ENCODE assay signal across 8 mouse cellular contexts in genomic region chr9:85842351-85843011, GRCm38 (mm10). TPM values are rescaled to one million over a fixed set of nuclear protein-coding genes. Genes with fewer than 3 reads are reported as not detected.
DNase-seq lines count a peak whose midpoint lies in the region; ATAC-seq lines count a peak whose summit lies in the region.

Tpbg (plus strand) TSS chr9:85842380.

- peak within 1 kb of the TSS; percentile 56 for H3K4me3 ChIP-seq in hindbrain, embryonic 15.5 days
- H3K4me3 ChIP-seq in limb, embryonic 12.5 days (replicated peaks) = peak within 1 kb of the TSS; percentile 76
- H3K4me3 ChIP-seq in midbrain, embryonic 12.5 days = peak within 1 kb of the TSS; percentile 75

- H3K4me2 ChIP-seq in hindbrain, embryonic 15.5 days = peak within 1 kb of the TSS; percentile 90
- H3K4me2 ChIP-seq in limb, embryonic 12.5 days = peak within 1 kb of the TSS; percentile 93
- H3K4me2 ChIP-seq in midbrain, embryonic 12.5 days (replicated peaks) = peak within 1 kb of the TSS; percentile 95

- no peaks in the 10 kb centered on the region for H3K36me3 ChIP-seq in hindbrain, embryonic 15.5 days
- peaks cover 10% of the 10 kb centered on the region for H3K36me3 ChIP-seq in limb, embryonic 12.5 days
- H3K36me3 ChIP-seq in midbrain, embryonic 12.5 days = peaks cover 6% of the 10 kb centered on the region; the same call in 1 of the 2 replicates

- H3K27ac ChIP-seq in hindbrain, embryonic 15.5 days (replicated peaks) = peak within 1 kb of the TSS; percentile 86
- H3K27ac ChIP-seq in limb, embryonic 12.5 days = peak within 1 kb of the TSS; percentile 92
- H3K27ac ChIP-seq in midbrain, embryonic 12.5 days (replicated peaks) = peak within 1 kb of the TSS; percentile 80

- ATAC-seq in hindbrain, embryonic 15.5 days (ENCODE audit: low FRiP score, low read depth) = peak; percentile 82
- ATAC-seq in limb, embryonic 12.5 days (ENCODE audit: insufficient number of reproducible peaks, insufficient read depth, low FRiP score, low TSS enrichment, low read depth) = peak; percentile 92
- peak; percentile 86 for ATAC-seq in midbrain, embryonic 12.5 days (ENCODE audit: low FRiP score, low read depth)

- no peaks in the 10 kb centered on the region for H3K9me3 ChIP-seq in hindbrain, embryonic 15.5 days
- H3K9me3 ChIP-seq in limb, embryonic 12.5 days = no peaks in the 10 kb centered on the region
- H3K9me3 ChIP-seq in midbrain, embryonic 12.5 days = no peaks in the 10 kb centered on the region

- peak; percentile 20 for DNase-seq in cerebellum, adult 11 months
- no peak for DNase-seq in cerebellum, adult 8-10 months
- peak; percentile 22 to 41 for DNase-seq in cerebellum, adult 18-20 months
- DNase-seq in frontal cortex, postnatal 10 days (ENCODE audit: low spot score in 2 of 2) = peak; percentile 18 to 48
- peak; percentile 70 for DNase-seq in urinary bladder, adult 2 months (ENCODE audit: low spot score)

- H3K27me3 ChIP-seq in hindbrain, embryonic 15.5 days = peaks cover 7% of the 10 kb centered on the region; the same call in 1 of the 2 replicates
- peaks cover 9% of the 10 kb centered on the region for H3K27me3 ChIP-seq in limb, embryonic 12.5 days
- peaks cover 13% of the 10 kb centered on the region for H3K27me3 ChIP-seq in midbrain, embryonic 12.5 days

- under 1% methylated on average over 39 of the region's 39 CpGs for WGBS in hindbrain, embryonic 15.5 days
- WGBS in limb, embryonic 12.5 days = under 1% methylated on average over 38 of the region's 39 CpGs
- WGBS in midbrain, embryonic 12.5 days = under 1% methylated on average over 39 of the region's 39 CpGs

- peaks cover 20% of the 10 kb centered on the region; the same call in 1 of the 2 replicates for H3K4me1 ChIP-seq in hindbrain, embryonic 15.5 days (replicated peaks)
- H3K4me1 ChIP-seq in limb, embryonic 12.5 days (replicated peaks) = peaks cover 21% of the 10 kb centered on the region
- H3K4me1 ChIP-seq in midbrain, embryonic 12.5 days = peaks cover 13% of the 10 kb centered on the region

- peak within 1 kb of the TSS; percentile 65 for H3K9ac ChIP-seq in hindbrain, embryonic 15.5 days
- H3K9ac ChIP-seq in limb, embryonic 12.5 days (replicated peaks) = peak within 1 kb of the TSS; percentile 81
- peak within 1 kb of the TSS; percentile 83 for H3K9ac ChIP-seq in midbrain, embryonic 12.5 days (replicated peaks)

RNA-seq across cellular contexts. Expression of gene Tpbg, which starts in this region (rescaled TPM):
- polyA plus RNA-seq in hindbrain, embryonic 15.5 days (2015; fragmentation: Nextera tagmentation; extraction: Ambion mirVana) = 19.7 and 23.2 TPM in 2 replicates
- polyA plus RNA-seq in limb, embryonic 12.5 days (2016; fragmentation: Nextera tagmentation; extraction: Ambion mirVana) = 28.0 and 36.3 TPM in 2 replicates
- polyA plus RNA-seq in midbrain, embryonic 12.5 days (2016; fragmentation: Nextera tagmentation; extraction: Ambion mirVana) = 39.6 and 54.0 TPM in 2 replicates
- 14.6 and 15.3 TPM in 2 replicates for polyA plus RNA-seq in urinary bladder, adult 2 months (2012; rRNA removed)
